Mouse (Mus musculus) myocyte (in vitro differentiated cells): Measurements from ENCODE around the gene Mapk8ip3. TPM values are rescaled to one million over a fixed set of nuclear protein-coding genes. Genes with fewer than 3 reads are reported as not detected.

Experiments used
- H3K27me3 ChIP-seq: one replicate; pipeline ENCODE4 v1.6.1; 2011; ENCODE audit not compliant: control insufficient read depth, insufficient read depth, insufficient read length
- H3K36me3 ChIP-seq: one replicate; pipeline ENCODE4 v1.6.1; 2011; ENCODE audit not compliant: control insufficient read depth, insufficient read depth
- H3K4me2 ChIP-seq: one replicate; pipeline ENCODE4 v1.6.1; 2011; ENCODE audit warnings: low read depth, control low read depth
- H3K4me3 ChIP-seq: one replicate; pipeline ENCODE4 v1.5.1; 2011; ENCODE audit warnings: mild to moderate bottlenecking, control low read depth, moderate library complexity
- H3K79me2 ChIP-seq: one replicate; pipeline ENCODE4 v1.6.1; 2011; ENCODE audit not compliant: control insufficient read depth, insufficient read depth
- H3ac ChIP-seq: one replicate; pipeline ENCODE4 v1.6.1; 2011; ENCODE audit not compliant: control insufficient read depth, insufficient read length
- CEBPB ChIP-seq: IDR thresholded peaks from 2 replicates; pipeline ENCODE4 v1.6.1; 2011; ENCODE audit warnings: mild to moderate bottlenecking, moderate library complexity; ENCODE audit not compliant: poor library complexity, insufficient read depth, severe bottlenecking
- E2F4 ChIP-seq: IDR thresholded peaks from one replicate; pipeline ENCODE4 v1.6.1; 2011; ENCODE audit warnings: mild to moderate bottlenecking, control low read depth, moderate library complexity; ENCODE audit not compliant: insufficient read depth
- MAX ChIP-seq: IDR thresholded peaks from one replicate; pipeline ENCODE4 v1.6.1; 2011; ENCODE audit warnings: low read depth, mild to moderate bottlenecking, control low read depth
- MYOD1 ChIP-seq, 3 experiments: IDR thresholded peaks; one replicate each; pipeline ENCODE4 v1.6.1; 2011; ENCODE audit warnings: control low read depth in 2 of 3, low read depth in 2 of 3, mild to moderate bottlenecking in 2 of 3, moderate library complexity in 1 of 3; ENCODE audit not compliant: insufficient read length in 2 of 3, control insufficient read depth in 1 of 3
- MYOG ChIP-seq, 3 experiments: IDR thresholded peaks; one replicate each; pipeline ENCODE4 v1.6.1; 2011; ENCODE audit warnings: control low read depth in 2 of 3, low read depth in 2 of 3, mild to moderate bottlenecking in 2 of 3; ENCODE audit not compliant: insufficient read length in 2 of 3, control insufficient read depth in 1 of 3, insufficient read depth in 1 of 3
- POLR2A ChIP-seq: IDR thresholded peaks from one replicate; pipeline ENCODE4 v1.6.1; 2011; ENCODE audit warnings: low read depth, mild to moderate bottlenecking, control low read depth, moderate library complexity; ENCODE audit not compliant: insufficient read length
- POLR2AphosphoS2 ChIP-seq: IDR thresholded peaks from one replicate; pipeline ENCODE4 v1.6.1; 2011; ENCODE audit warnings: low read depth, control low read depth; ENCODE audit not compliant: insufficient read length
- REST ChIP-seq: IDR thresholded peaks from one replicate; pipeline ENCODE4 v1.6.1; 2011; ENCODE audit warnings: mild to moderate bottlenecking, control low read depth, moderate library complexity; ENCODE audit not compliant: insufficient read depth, insufficient read length
- SRF ChIP-seq: IDR thresholded peaks from one replicate; pipeline ENCODE4 v1.6.1; 2011; ENCODE audit warnings: low read depth; ENCODE audit not compliant: control insufficient read depth, insufficient read length
- TCF12 ChIP-seq: IDR thresholded peaks from one replicate; pipeline ENCODE4 v1.6.1; 2011; ENCODE audit warnings: mild to moderate bottlenecking, control low read depth; ENCODE audit not compliant: poor library complexity, insufficient read depth, severe bottlenecking
- TCF3 ChIP-seq: IDR thresholded peaks from one replicate; pipeline ENCODE4 v1.6.1; 2011; ENCODE audit warnings: low read depth, control low read depth; ENCODE audit not compliant: insufficient read length
- USF1 ChIP-seq: IDR thresholded peaks from one replicate; pipeline ENCODE4 v1.6.1; 2011; ENCODE audit warnings: low read depth, mild to moderate bottlenecking, control low read depth, moderate library complexity
- polyA plus RNA-seq: library from polyadenylated mRNA; unstranded; fragments of >200 nt; fragmentation: generic; extraction: Trizol; gene quantifications from one replicate; pipeline ENCODE4 v1.2.1, GENCODE M21; 2012; ENCODE audit warnings: missing spikeins

Gene Mapk8ip3
- polyA plus RNA-seq, 1 experiment = 47.6 TPM

DNA sequence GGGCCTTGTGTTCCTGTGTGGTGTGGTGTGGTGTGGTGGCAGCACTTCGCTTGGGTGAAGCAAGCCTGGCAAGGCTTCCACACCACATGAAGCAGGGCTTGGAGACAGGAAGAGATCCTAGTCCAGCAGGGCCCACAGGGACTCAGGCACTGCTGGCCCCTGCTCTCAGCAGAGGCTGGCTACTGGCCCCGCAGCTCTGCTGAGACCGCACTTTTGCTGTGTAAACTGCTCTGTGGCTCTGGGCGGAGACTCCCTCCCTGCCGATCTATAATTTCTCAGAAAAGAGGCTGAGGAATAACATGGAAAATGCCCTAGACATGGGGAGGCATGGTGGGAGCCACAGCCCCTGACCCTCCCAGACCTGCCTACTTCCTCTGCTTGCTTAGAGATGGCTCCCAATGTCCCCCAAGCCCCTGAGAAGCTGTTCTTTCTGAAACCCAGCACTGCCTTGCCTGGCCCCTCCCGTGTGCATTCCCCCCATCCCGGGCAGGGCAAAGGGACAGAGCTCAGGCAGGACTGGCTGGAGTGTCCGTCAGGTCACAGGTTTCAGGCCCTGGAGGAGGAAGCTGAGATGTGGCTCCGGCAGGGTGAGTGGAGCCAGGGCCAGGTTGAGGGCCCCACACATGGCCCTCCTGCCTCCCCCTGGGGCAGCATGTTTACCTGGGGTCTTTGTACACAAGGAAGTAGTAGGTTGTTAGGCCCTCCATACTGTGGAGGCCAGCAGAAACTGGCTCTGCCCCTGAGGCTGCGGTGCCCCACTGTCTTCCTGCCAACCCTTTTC lies 59.3 kb downstream of the Mapk8ip3 start:
- no peak overlapping the region for H3ac ChIP-seq
- no peak for TF ChIP-seq MAX
- TF ChIP-seq SRF = no peak
- TF ChIP-seq MYOG (IDR thresholded peaks at IDR 0.05; ENCODE audit: control insufficient read depth in 1 of 3, insufficient read depth in 1 of 3, insufficient read length in 2 of 3, low read depth in 2 of 3) = no peak
- TF ChIP-seq USF1 = no peak
- TF ChIP-seq REST = no peak
- TF ChIP-seq MYOD1 (IDR thresholded peaks at IDR 0.05; ENCODE audit: control insufficient read depth in 1 of 3, insufficient read length in 2 of 3, low read depth in 2 of 3) = no peak
- no peak overlapping the region for H3K4me2 ChIP-seq
- peaks cover 5% of the 10 kb centered on the region for H3K27me3 ChIP-seq
- H3K36me3 ChIP-seq = no peaks in the 10 kb centered on the region
- no peaks in the 10 kb centered on the region for H3K79me2 ChIP-seq
- no peak overlapping the region for H3K4me3 ChIP-seq

DNA sequence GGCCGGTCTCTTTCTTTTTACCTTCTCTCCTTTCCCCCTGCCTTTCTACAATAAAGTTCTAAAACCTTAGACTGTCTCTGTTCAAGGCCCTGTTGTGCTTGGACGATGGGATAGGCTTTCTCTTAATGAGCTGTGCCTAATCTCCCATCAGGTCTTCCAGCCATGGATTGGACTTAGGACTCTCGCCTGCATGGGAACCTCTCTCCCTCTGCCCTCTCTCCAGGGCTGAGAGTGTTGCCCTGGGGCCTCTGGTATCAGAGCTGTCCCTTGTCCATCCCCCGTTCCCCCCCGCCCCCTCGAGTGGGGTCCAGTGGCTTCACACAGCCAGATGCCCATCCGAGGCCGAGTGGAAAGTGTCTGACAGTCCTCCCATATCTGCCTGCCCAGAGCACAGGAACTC lies 61.8 kb downstream of the Mapk8ip3 start:
- no peak overlapping the region for H3K4me3 ChIP-seq
- peaks cover 5% of the 10 kb centered on the region for H3K27me3 ChIP-seq
- H3ac ChIP-seq = no peak overlapping the region
- H3K36me3 ChIP-seq = no peaks in the 10 kb centered on the region
- H3K79me2 ChIP-seq = no peaks in the 10 kb centered on the region
- H3K4me2 ChIP-seq = no peak overlapping the region
- TF ChIP-seq SRF (no peak), POLR2AphosphoS2 (no peak), USF1 (no peak), E2F4 (no peak), TCF12 (no peak), CEBPB (no peak), MAX (no peak), REST (no peak), POLR2A (no peak), TCF3 (no peak), MYOD1 (IDR thresholded peaks at IDR 0.05; ENCODE audit: control insufficient read depth in 1 of 3, insufficient read length in 2 of 3, low read depth in 2 of 3) (no peak), MYOG (IDR thresholded peaks at IDR 0.05; ENCODE audit: control insufficient read depth in 1 of 3, insufficient read depth in 1 of 3, insufficient read length in 2 of 3, low read depth in 2 of 3) (no peak)

DNA sequence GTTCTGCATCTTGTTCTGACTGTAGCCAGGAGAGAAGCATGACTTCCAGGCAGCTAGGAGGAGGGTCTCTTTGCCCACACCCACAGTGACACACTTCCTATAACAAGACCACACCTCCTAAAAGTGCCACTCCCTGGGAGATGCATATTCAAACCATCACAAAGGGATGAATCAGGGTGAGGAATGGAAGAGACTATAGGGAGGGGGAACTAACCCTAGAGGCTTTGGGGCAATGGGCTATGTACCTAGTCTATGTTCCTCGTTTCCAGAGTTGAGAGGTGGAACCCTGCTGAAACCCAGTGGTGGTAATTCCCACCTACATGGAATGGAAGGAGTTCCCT lies 62.4 kb downstream of the Mapk8ip3 start:
- Histone ChIP-seq H3K79me2 (no peaks in the 10 kb centered on the region), H3K27me3 (peaks cover 5% of the 10 kb centered on the region), H3K36me3 (no peaks in the 10 kb centered on the region), H3K4me3 (no peak overlapping the region), H3K4me2 (no peak overlapping the region), H3ac (no peak overlapping the region)
- TF ChIP-seq MAX = no peak
- TF ChIP-seq SRF = no peak
- TF ChIP-seq POLR2A = no peak
- no peak for TF ChIP-seq CEBPB
- no peak for TF ChIP-seq TCF3
- TF ChIP-seq MYOG (IDR thresholded peaks at IDR 0.05; ENCODE audit: control insufficient read depth in 1 of 3, insufficient read depth in 1 of 3, insufficient read length in 2 of 3, low read depth in 2 of 3) = no peak
- TF ChIP-seq MYOD1 (IDR thresholded peaks at IDR 0.05; ENCODE audit: control insufficient read depth in 1 of 3, insufficient read length in 2 of 3, low read depth in 2 of 3) = no peak
- no peak for TF ChIP-seq REST
- no peak for TF ChIP-seq POLR2AphosphoS2
- TF ChIP-seq E2F4 = no peak
- no peak for TF ChIP-seq USF1
- TF ChIP-seq TCF12 = no peak

DNA sequence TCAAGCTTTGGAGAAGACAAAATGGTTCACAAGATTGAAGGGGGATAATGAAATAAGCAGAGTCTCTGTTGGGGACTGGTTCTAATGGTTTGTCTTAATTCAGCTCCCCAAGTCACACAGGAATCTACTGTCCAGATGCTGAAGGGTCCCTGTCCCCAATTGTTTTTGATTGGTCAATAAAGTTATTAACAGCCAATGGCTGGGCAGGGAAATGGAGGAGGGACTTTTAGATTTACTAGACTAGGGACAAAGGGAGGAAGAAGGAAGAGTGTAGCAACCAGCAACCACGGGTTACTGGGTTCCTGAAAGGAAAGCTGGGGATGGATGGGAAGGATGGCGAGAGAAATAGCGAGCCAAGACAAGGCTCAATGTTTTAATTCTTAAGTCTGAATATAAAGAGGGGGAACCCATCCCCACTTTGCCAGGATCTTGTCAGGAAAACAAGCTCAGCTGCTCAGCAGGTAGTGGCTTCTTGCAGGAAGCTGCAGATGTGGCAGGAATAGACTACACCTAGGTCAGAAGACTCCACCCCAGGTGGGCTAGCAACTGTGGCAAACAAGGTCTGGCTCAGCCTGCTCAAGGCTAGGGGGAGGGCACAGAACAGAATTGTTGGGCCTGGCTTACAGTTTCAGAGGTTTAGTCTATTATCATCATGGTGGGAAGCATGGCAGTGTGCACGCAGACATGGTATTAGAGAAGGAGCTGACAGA lies 62.9 kb downstream of the Mapk8ip3 start:
- peaks cover 5% of the 10 kb centered on the region for H3K27me3 ChIP-seq
- no peaks in the 10 kb centered on the region for H3K79me2 ChIP-seq
- no peaks in the 10 kb centered on the region for H3K36me3 ChIP-seq
- TF ChIP-seq MYOD1 (IDR thresholded peaks at IDR 0.05; ENCODE audit: control insufficient read depth in 1 of 3, insufficient read length in 2 of 3, low read depth in 2 of 3) = no peak
- no peak for TF ChIP-seq REST
- no peak for TF ChIP-seq MAX
- TF ChIP-seq CEBPB = no peak
- TF ChIP-seq USF1 = no peak
- no peak for TF ChIP-seq TCF3
- no peak for TF ChIP-seq POLR2A
- TF ChIP-seq E2F4 = no peak
- TF ChIP-seq POLR2AphosphoS2 = no peak
- TF ChIP-seq TCF12 = no peak
- no peak for TF ChIP-seq SRF
- TF ChIP-seq MYOG (IDR thresholded peaks at IDR 0.05; ENCODE audit: control insufficient read depth in 1 of 3, insufficient read depth in 1 of 3, insufficient read length in 2 of 3, low read depth in 2 of 3) = no peak
- no peak overlapping the region for H3ac ChIP-seq
- H3K4me3 ChIP-seq = no peak overlapping the region
- no peak overlapping the region for H3K4me2 ChIP-seq
